Mouse (Mus musculus) spleen, adult 12 weeks (tissue): ENCODE results near the gene Apoc3.
A peak's percentile ranks its signal among the peaks of the same experiment; 100 is the strongest.

Experiments
- DNase-seq: peaks from one replicate; pipeline ENCODE4 v3.0.0; 2022; ENCODE audit warnings: low spot score

The Apoc3 gene

DNA sequence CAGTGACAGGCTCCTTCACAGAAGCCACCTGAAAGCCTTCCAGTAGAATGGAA, at the start of gene Apoc3:
Apoc3 (minus strand) TSS at position 41 of the 53 bp plus-strand sequence.
- DNase-seq: no peak

GRCm38 (mm10) chr9:46282631-46283436, 47.4 kb upstream of the Apoc3 start, which contains the start of gene Bud13:
Bud13 (plus strand) TSS chr9:46283008.
- DNase-seq: peak; percentile 89

- no peak for DNase-seq
Observed at GRCm38 (mm10) chr9:46274494-46274893, 39.1 kb upstream of the Apoc3 start.

- peak; percentile 74 for DNase-seq
Observed at GRCm38 (mm10) chr9:46272677-46273454, 37.4 kb upstream of the Apoc3 start, which contains the start of gene Zpr1. Zpr1 (plus strand) TSS chr9:46273064.

GRCm38 (mm10) chr9:46272070-46272469, 36.6 kb upstream of the Apoc3 start:
- no peak for DNase-seq

DNA sequence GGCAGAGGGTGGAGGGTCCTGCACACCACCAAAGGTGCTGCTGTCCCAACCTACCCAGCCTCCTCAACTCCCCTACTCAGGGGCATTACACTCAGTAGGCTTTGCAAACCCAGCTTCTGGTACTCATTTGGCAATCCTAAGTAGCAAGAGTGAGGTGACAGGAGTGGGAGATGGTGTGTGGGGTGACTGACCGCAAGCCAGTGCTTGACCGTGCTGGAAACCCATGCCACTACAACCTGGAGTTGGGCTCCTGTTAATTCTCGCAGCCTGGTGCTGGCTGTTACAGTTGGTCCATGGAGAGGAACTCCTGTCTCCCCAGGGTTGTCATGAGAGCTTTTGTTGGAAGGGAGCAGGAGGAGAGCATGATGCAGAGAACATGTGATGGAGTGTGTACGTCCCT, 35.3 kb upstream of the Apoc3 start:
- DNase-seq: no peak

- DNase-seq: no peak
Observed at GRCm38 (mm10) chr9:46269125-46269524, 33.7 kb upstream of the Apoc3 start.

DNA sequence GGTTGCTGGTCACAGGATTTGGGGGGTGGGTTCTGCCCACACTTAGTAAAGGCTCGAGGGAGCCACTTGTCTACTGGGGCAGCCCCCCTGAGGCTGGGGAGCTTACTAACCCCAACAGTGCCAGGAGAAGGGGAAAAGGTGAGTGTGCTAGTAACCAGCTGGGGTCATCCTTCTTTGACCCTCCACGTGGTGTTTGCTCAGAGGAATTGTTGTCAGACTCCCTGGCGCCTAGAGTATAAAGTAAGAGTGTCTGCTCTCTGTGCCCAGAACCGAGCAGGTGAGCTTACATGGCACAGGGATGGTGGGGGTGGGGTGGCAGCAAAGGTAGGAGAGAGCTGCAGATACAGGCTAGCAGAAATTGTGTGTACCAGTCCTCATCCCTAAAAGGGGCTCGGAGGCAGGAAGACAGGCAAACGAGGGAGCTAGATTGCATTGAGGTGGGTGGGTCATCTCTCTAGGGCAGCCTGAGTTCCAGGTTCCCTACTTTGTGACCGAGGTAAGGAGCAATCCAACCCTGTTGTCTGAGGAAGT, 33.0 kb upstream of the Apoc3 start, which contains the start of gene Apoa5:
Apoa5 (plus strand) TSS at position 291 of the 531 bp plus-strand sequence.
- DNase-seq: no peak

DNA sequence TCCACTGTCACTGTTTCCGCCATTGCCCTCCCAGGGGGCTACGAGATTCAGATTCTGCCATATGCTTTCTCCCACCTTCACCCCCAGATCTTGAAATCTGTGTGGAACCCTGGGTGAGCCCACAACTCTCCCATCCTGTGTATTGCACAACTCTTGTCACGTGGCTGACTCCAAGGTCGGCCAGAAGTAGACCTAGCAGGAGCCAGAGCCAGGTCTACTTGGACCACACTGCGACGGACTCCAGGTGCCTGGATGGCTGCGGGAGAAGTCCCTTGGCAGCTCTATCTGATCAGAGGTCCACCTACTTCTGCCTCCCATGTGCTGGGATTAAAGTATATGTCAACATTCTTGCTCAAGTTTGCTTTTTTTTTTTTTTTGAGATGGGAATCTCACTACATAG, 25.7 kb upstream of the Apoc3 start:
- no peak for DNase-seq

DNA sequence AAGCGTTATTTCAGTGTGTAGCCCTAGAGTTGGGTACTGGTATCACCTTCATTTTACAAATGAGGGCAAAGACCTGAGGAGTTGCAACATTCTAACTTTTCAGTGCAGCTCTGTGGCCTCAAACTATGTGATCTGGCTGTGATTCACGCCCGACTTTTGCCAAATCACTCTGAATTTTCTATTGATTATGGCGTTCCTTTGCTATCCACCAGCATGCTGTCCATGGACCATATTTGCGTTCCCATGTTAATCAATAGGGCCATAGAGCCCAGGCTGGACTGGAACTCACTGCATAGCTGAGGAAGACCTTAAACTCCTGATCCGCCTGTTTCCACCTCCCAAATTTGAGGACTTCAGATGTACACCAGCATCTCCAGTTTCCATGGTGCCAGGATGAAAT, 23.7 kb upstream of the Apoc3 start:
- DNase-seq: no peak

DNA sequence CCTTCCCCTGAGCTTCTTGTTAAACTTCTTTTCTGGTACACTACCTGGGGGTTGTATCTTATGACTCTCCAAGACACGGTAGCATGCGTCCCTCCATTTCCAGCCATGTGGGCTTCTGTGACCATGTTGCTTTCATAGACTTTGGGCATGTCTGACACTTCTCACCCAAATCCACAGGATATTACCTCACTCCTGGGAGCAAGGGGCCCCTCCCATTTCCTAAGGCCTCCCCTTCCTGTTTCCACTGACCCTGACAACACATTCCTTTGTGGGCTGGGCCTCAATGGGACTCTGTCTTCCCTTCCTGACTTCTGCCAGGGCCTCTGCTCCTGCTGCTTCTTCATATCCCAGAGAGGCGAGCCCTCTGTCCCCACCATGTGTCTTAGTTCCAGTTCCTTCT, 22.1 kb upstream of the Apoc3 start:
- no peak for DNase-seq

- DNase-seq: no peak
Observed at GRCm38 (mm10) chr9:46256658-46257385, 21.4 kb upstream of the Apoc3 start.

DNA sequence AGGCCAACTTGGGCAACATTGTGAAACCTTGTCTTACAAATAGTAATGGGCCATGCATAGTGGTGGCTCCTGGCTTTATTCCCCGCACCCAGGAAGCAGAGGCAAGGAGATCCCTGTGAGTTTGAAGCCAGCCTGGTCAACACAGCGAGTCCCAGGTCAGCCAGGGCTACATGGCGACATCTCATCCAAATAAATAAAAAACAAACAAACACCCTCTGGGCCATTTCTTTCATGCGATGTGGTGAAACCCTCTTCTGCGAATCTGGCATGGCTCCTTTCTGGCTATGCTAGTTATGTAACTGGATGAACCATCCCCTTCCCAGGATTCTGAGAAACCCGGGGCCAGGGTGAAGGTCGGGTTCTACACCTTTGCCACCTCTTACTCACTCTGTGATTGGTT, 20.7 kb upstream of the Apoc3 start:
- DNase-seq: no peak

DNA sequence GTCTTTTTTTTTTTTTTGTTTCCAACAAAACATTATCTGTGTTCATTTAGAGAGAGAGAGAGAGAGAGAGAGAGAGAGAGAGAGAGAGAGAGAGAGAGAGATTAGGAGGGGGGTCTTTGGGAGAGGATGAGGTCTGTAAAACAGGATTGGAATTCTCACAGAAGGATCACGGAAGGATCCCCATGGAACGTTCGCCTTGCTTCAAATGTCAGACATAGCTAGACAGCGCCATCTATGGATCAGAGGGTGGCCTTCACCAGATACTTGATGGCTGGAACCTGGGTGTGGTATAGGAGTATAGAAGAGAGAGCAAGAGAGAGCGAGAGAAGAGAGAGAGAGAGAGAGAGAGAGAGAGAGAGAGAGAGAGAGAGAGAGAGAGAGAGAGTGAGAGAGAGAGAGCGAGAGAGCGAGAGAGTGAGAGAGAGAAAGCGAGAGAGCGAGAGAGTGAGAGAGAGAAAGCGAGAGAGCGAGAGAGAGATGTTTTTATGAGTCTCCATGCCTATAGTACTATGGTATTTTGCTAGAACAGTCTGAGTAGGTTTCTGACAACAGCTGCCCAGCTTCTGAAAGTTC, 11.4 kb upstream of the Apoc3 start:
- DNase-seq: no peak

DNA sequence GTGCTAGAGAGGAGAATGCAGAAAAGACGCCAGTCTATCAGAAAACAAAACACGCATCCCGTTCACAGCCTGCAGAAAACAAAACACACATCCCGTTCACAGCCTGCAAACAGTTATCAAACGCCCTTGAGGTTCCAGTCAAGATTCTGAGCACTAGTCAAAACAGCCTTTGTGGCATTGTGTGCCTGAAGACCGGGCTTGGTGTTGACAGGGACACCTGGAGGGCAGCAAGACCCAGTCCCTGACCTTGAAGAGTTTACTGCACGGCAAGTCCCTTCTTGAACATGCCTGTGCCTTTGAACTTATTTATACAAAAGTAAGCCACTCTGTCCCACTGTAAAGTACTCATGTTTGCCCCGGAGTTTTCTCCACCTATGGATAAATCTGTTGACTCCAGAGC, 8.1 kb upstream of the Apoc3 start:
- no peak for DNase-seq

GRCm38 (mm10) chr9:46243122-46243521, 7.7 kb upstream of the Apoc3 start:
- DNase-seq: no peak

GRCm38 (mm10) chr9:46241818-46242217, 6.4 kb upstream of the Apoc3 start:
- DNase-seq: no peak

- DNase-seq: no peak
Observed at GRCm38 (mm10) chr9:46240526-46241153, 5.2 kb upstream of the Apoc3 start, which contains the start of gene Apoa4. Apoa4 (plus strand) TSS chr9:46240696.

DNA sequence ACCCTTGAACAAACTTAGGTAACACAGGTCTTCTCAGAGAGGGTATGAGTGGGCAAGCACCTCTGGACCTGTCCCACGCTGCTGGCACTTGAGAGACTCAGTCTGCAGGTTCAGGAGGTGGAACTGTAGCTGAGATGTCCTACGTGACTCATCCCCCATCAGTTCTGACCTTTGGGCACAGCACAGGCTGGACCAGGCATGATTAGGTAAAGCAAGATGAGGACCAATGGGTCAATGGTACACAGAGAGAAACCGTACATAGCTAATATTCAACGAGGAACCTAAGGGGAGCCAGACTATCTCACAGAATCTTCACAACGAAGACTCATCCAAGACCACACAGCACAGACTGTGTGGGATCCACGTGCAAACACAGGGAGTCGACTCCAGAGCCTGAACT, 3.4 kb upstream of the Apoc3 start:
- no peak for DNase-seq

GRCm38 (mm10) chr9:46235649-46236048, 213 bp upstream of the Apoc3 start:
- DNase-seq: no peak

DNA sequence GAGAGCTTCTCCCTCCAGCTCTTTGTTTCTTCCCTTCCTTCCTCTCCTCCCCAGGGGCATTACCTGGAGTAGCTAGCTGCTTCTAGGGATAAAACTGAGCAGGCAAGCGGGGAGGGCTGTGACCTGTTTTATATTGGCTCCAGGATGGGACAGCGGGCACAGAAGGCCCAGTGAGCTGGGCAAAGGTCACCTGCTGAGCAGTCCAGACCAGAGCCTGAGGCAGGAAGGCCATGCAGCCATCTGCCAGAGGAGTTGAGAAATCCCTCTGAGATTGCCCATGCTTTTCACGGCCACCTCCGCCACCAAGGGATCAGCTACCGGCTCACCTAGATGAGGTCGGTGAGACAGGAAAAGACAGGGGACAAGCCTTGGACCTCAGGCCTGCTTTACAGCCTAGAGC, 240 bp downstream of the Apoc3 start:
- no peak for DNase-seq

GRCm38 (mm10) chr9:46230450-46230975, 4.9 kb downstream of the Apoc3 start:
- DNase-seq: no peak
